Mouse (Mus musculus) cerebellum, adult 2 months (tissue): ENCODE data around the gene E2f8.

ENCODE experiments used
- CTCF ChIP-seq: fragments of 200-500 bp; IDR thresholded peaks from 2 replicates; pipeline ENCODE4 v1.5.1; 2011; ENCODE audit warnings: low read depth, mild to moderate bottlenecking, control low read depth, low read length, moderate library complexity, borderline replicate concordance; ENCODE audit not compliant: insufficient read depth
- POLR2A ChIP-seq: fragments of 200-500 bp; IDR thresholded peaks from 2 replicates; pipeline ENCODE4 v1.6.1; 2011; ENCODE audit warnings: low read length, control low read depth, borderline replicate concordance; ENCODE audit not compliant: insufficient read depth

DNA sequence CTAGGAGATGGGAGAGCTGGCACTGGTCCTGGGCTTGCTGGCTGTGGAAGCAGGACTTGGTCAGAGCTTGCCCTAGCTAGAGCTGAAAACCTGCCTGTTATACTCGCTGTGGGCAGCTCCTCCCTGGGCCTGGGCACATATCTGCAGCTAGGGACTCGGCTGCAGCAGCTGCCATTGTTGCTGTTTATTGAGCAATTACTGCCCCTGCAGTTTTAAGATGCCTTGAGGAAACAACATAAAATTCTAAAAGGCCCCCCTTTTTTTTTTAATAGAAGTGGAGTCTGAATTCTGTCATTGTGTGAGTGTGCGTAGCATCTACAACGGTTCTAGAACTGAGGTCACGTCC is 2.8 kb upstream of the E2f8 start:
- TF ChIP-seq CTCF (no peak), POLR2A (no peak)
